Mouse (Mus musculus) lung, postnatal 0 days (tissue): ENCODE measurements around the gene Acot5.

Experiments
- CTCF ChIP-seq: IDR thresholded peaks from 2 replicates; pipeline ENCODE4 v1.5.1; 2016; ENCODE audit warnings: antibody characterized with exemption, mild to moderate bottlenecking
- EP300 ChIP-seq: IDR thresholded peaks from 2 replicates; pipeline ENCODE4 v1.6.1; 2016; ENCODE audit warnings: antibody characterized with exemption, mild to moderate bottlenecking, control low read depth

GRCm38 (mm10) chr12:84044045-84044444 lies 25.1 kb upstream of the Acot5 start:
- TF ChIP-seq CTCF (no peak), EP300 (no peak)
